Mouse (Mus musculus) layer of hippocampus, postnatal 14 days (tissue): ENCODE measurements at regions not wholly inside any gene's neighbourhood (a gene's known extent, or its start where the extent isn't known, plus 50 kb on each side); places are given as distances from the start of the nearest gene placed in this dataset.
"Not testable (repeated sequence)": the region's sequence is repeated elsewhere in the genome, so short reads cannot be mapped to it uniquely, and the experiment has no call there.

Source experiments
- DNase-seq, 2 experiments: peaks; one replicate each; pipeline ENCODE4 v3.0.0; 2021 to 2022; ENCODE audit warnings: low spot score in 2 of 2, mixed read lengths in 1 of 2

- no peak for DNase-seq
Observed at GRCm38 (mm10) chr16:93353971-93354370, 249.9 kb downstream of the Setd4 start.

GRCm38 (mm10) chr16:93344555-93344954 lies 259.3 kb downstream of the Setd4 start:
- DNase-seq, result no peak

GRCm38 (mm10) chr16:93342701-93343100 lies 261.2 kb downstream of the Setd4 start:
- peak; percentile 4 to 31 for DNase-seq

GRCm38 (mm10) chr16:93341791-93342190 lies 262.1 kb downstream of the Setd4 start:
- no peak for DNase-seq

- no peak for DNase-seq
Observed at GRCm38 (mm10) chr16:93338806-93339205, 265.1 kb downstream of the Setd4 start.

GRCm38 (mm10) chr16:93335322-93336111 lies 268.3 kb downstream of the Setd4 start:
- DNase-seq, result no peak

GRCm38 (mm10) chr16:93333654-93334053 lies 270.2 kb downstream of the Setd4 start:
- DNase-seq, result peak; percentile 22 to 59

- no peak for DNase-seq
Observed at GRCm38 (mm10) chr16:93328680-93329395, 275.0 kb downstream of the Setd4 start.

GRCm38 (mm10) chr16:93324911-93325310 lies 279.0 kb downstream of the Setd4 start:
- no peak for DNase-seq

- no peak for DNase-seq
Observed at GRCm38 (mm10) chr16:93323172-93323571, 280.7 kb downstream of the Setd4 start.

GRCm38 (mm10) chr16:93319581-93319980 lies 284.3 kb downstream of the Setd4 start:
- DNase-seq, result no peak

GRCm38 (mm10) chr16:93311644-93312043 lies 292.2 kb downstream of the Setd4 start:
- no peak for DNase-seq

GRCm38 (mm10) chr16:93308666-93309360 lies 295.1 kb downstream of the Setd4 start:
- DNase-seq, result no peak

- DNase-seq, result no peak
Observed at GRCm38 (mm10) chr16:93306951-93307350, 296.9 kb downstream of the Setd4 start.

GRCm38 (mm10) chr16:93306140-93306539 lies 297.7 kb downstream of the Setd4 start:
- DNase-seq, result not testable (repeated sequence)

GRCm38 (mm10) chr16:93294430-93294829 lies 309.4 kb downstream of the Setd4 start:
- DNase-seq, result no peak

- peak; percentile 61 to 80 for DNase-seq
Observed at GRCm38 (mm10) chr16:93292965-93293653, 310.8 kb downstream of the Setd4 start.

- DNase-seq, result no peak
Observed at GRCm38 (mm10) chr16:93292181-93292834, 311.6 kb downstream of the Setd4 start.

- DNase-seq, result no peak
Observed at GRCm38 (mm10) chr16:93288036-93288435, 315.8 kb downstream of the Setd4 start.

- DNase-seq, result no peak
Observed at GRCm38 (mm10) chr16:93287520-93287919, 316.3 kb downstream of the Setd4 start.

GRCm38 (mm10) chr16:93286816-93287215 lies 317.0 kb downstream of the Setd4 start:
- DNase-seq, result no peak
